In the genomic region with DNA sequence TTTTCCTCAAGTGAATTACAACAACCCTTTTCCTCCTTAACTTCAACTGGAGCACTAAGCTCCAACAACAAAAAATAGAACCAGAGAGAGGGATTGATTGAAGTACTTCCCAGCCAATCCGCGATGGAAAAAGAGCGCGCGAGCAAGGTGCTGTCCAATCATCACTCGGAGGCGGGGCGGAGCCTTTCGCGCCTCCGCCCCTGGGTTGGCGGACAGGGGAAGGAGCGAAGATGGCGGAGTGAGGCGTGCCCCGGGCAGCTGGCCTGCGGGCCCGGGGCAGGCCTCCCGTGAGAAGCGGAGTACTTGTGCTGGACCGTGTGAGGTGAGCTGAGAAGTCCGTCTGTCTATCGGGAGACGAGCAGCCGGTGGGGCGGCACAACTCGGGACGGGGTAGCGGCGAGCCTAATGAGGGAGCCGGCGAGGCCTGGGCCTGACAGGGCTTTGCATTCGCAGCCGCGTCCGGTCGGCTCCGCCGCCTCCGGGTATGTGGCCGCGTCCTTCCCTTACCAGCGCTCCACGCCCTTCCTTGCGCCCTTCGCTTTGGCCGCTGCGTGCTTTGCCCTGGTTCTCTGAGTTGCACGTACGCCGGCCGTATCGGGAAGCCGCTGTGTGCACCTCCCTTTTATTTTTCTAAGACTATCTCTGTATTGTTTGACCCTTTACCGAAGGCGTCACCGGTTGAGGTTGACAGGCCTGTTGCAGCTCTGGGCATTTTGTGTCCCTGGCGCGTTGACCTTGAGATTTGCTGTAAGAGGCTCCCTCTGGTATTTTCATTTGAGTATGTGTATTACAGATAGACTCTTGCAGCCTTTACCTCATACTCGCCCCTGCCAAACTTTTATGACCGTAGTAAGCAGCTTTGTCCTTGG, we compare ENCODE assay signal across 8 mouse cellular contexts. TPM values are rescaled to one million over a fixed set of nuclear protein-coding genes. Genes with fewer than 3 reads are reported as not detected.
DNase-seq lines count a peak whose midpoint lies in the region; ATAC-seq lines count a peak whose summit lies in the region.

No protein-coding gene starts in this region.

- peak; percentile 96 to 99 for DNase-seq in adrenal gland, adult (ENCODE audit: inconsistent age in 2 of 2, low spot score in 1 of 2)
- peak; percentile 98 for DNase-seq in embryo, embryonic 10.5 days (ENCODE audit: low spot score)
- DNase-seq in gastrocnemius, postnatal 14 days: peak; percentile 96
- peak; percentile 97 to 98 for DNase-seq in left cerebral cortex, postnatal 10 days (ENCODE audit: extremely low spot score in 1 of 2, low spot score in 2 of 2)
- DNase-seq in right cerebral cortex, postnatal 25 days: peak; percentile 95
- peak; percentile 94 to 97 for DNase-seq in urinary bladder, postnatal 4 days (ENCODE audit: low spot score in 2 of 2)

- peak; percentile 100 for ATAC-seq in inflammation-experienced regulatory T-cells, adult 6 months
- ATAC-seq in megakaryocyte-erythroid progenitor cell, adult 5-6 weeks (replicated peaks; ENCODE audit: low FRiP score, low TSS enrichment, poor library complexity, severe bottlenecking): peak; percentile 98

- intact Hi-C loops in gastrocnemius, postnatal 14 days (cut with DNase I; ENCODE audit: low total_unique reads): loop anchor here (5.0 kb wide), 1 partner anchor 47 kb away; the partner anchor contains the start of genes Chp1 and Exd1
- intact Hi-C loops in left cerebral cortex, postnatal 10 days (cut with DNase I): loop anchor here (5.0 kb wide), 1 partner anchor 47 kb away; the partner anchor contains the start of genes Chp1 and Exd1

RNA-seq across cellular contexts. Expression of gene Nusap1, which starts 23.8 kb away (rescaled TPM):
- total RNA-seq in gastrocnemius, postnatal 14 days (2021): 1 to 10 TPM; 3.1 TPM
- 100 to 1,000 TPM in 1 of 3 experiments, 10 to 100 TPM in 1, 1 to 10 TPM in 1; 8.5 to 112 (median 10.8) TPM for polyA plus RNA-seq in inflammation-experienced regulatory T-cells, adult 6 months (2017; shearing (Covaris generic))
- total RNA-seq in left cerebral cortex, postnatal 10 days (2021): 1 to 10 TPM; 1.6 to 2.2 TPM
- total RNA-seq in megakaryocyte-erythroid progenitor cell, adult 5-6 weeks (2014; fragmentation: Nextera tagmentation): 31.2 and 40.4 TPM in 2 replicates
- total RNA-seq in megakaryocyte-erythroid progenitor cell, adult 5-6 weeks (2017): 64.8 and 66.4 TPM in 2 replicates

RNA-seq across cellular contexts. Expression of gene Oip5, which starts 23.9 kb away (rescaled TPM):
- total RNA-seq in gastrocnemius, postnatal 14 days (2021): 1 to 10 TPM in 1 of 2 experiments, under 1 TPM in 1; 0.82 to 1.2 TPM
- polyA plus RNA-seq in inflammation-experienced regulatory T-cells, adult 6 months (2017; shearing (Covaris generic)): 10 to 100 TPM in 1 of 3 experiments, 1 to 10 TPM in 2; 2.3 to 14.8 (median 5.0) TPM
- total RNA-seq in left cerebral cortex, postnatal 10 days (2021): 1 to 10 TPM; 2.4 to 2.6 TPM
- 26.0 TPM in 2 replicates for total RNA-seq in megakaryocyte-erythroid progenitor cell, adult 5-6 weeks (2014; fragmentation: Nextera tagmentation)
- 21.8 and 41.9 TPM in 2 replicates for total RNA-seq in megakaryocyte-erythroid progenitor cell, adult 5-6 weeks (2017)

RNA-seq across cellular contexts. Expression of gene Chp1, which starts 46.9 kb away (rescaled TPM):
- total RNA-seq in gastrocnemius, postnatal 14 days (2021): 10 to 100 TPM; 53.3 to 60.3 TPM
- 10 to 100 TPM; 68.4 to 88.9 (median 72.2) TPM for polyA plus RNA-seq in inflammation-experienced regulatory T-cells, adult 6 months (2017; shearing (Covaris generic))
- total RNA-seq in left cerebral cortex, postnatal 10 days (2021): 100 to 1,000 TPM; 108 to 110 TPM
- total RNA-seq in megakaryocyte-erythroid progenitor cell, adult 5-6 weeks (2014; fragmentation: Nextera tagmentation): 36.7 and 54.6 TPM in 2 replicates
- total RNA-seq in megakaryocyte-erythroid progenitor cell, adult 5-6 weeks (2017): 48.5 and 63.0 TPM in 2 replicates

RNA-seq across cellular contexts. Expression of gene Exd1, which starts 46.9 kb away (rescaled TPM):
- under 1 TPM; 0.13 to 0.35 TPM for total RNA-seq in gastrocnemius, postnatal 14 days (2021)
- under 1 TPM in 1 of 3 experiments, not detected in 2; 0.09 TPM for polyA plus RNA-seq in inflammation-experienced regulatory T-cells, adult 6 months (2017; shearing (Covaris generic))
- under 1 TPM; 0.63 to 0.64 TPM for total RNA-seq in left cerebral cortex, postnatal 10 days (2021)
- 0.37 TPM in 1 of 2 replicates, not detected in the other for total RNA-seq in megakaryocyte-erythroid progenitor cell, adult 5-6 weeks (2014; fragmentation: Nextera tagmentation)
- not detected in 2 replicates for total RNA-seq in megakaryocyte-erythroid progenitor cell, adult 5-6 weeks (2017)

Comparison
In these comparisons a context has a peak if more than half of its experiments do, and no peak if none do; other contexts are left out.
1. Peak in every context shown above with its lines: DNase-seq and ATAC-seq.
2. RNA of gene Nusap1, which starts 23.8 kb away (total RNA-seq): 31.2 to 66.4 TPM in megakaryocyte-erythroid progenitor cell, adult 5-6 weeks; 3.1 TPM in gastrocnemius, postnatal 14 days and 1.6 to 2.2 TPM in left cerebral cortex, postnatal 10 days; every median in the first group is over 4 times any median in the second.
3. RNA of gene Oip5, which starts 23.9 kb away (total RNA-seq): 21.8 to 41.9 TPM in megakaryocyte-erythroid progenitor cell, adult 5-6 weeks; 2.4 to 2.6 TPM in left cerebral cortex, postnatal 10 days and 0.82 to 1.2 TPM in gastrocnemius, postnatal 14 days; every median in the first group is over 4 times any median in the second.